Mouse (Mus musculus) bone marrow macrophage, adult 2 months (primary cell): ENCODE results near the gene Hoxa4. TPM values are rescaled to one million over a fixed set of nuclear protein-coding genes. Genes with fewer than 3 reads are reported as not detected.

Experiments used
- H3K27ac ChIP-seq: 2 replicates; pipeline ENCODE4 v1.5.1; 2012; ENCODE audit warnings: low read depth, low read length; ENCODE audit not compliant: insufficient read depth
- H3K4me1 ChIP-seq: 2 replicates; pipeline ENCODE4 v1.6.1; 2012; ENCODE audit warnings: low read length; ENCODE audit not compliant: control insufficient read depth, insufficient read depth
- H3K4me3 ChIP-seq: 2 replicates; pipeline ENCODE4 v1.5.1; 2012; ENCODE audit warnings: mild to moderate bottlenecking, low read length, moderate library complexity; ENCODE audit not compliant: insufficient read depth
- CTCF ChIP-seq: IDR thresholded peaks from 2 replicates; pipeline ENCODE4 v1.5.1; 2012; ENCODE audit warnings: low read depth, mild to moderate bottlenecking, low read length, moderate library complexity
- POLR2A ChIP-seq: IDR thresholded peaks from 2 replicates; pipeline ENCODE4 v1.6.1; 2012; ENCODE audit warnings: mild to moderate bottlenecking, low read depth, low read length, borderline replicate concordance
- polyA plus RNA-seq: library from polyadenylated mRNA; stranded (reverse); fragments of >200 nt; gene quantifications from 2 replicates; pipeline ENCODE4 v1.2.4, GENCODE M21; 2012; ENCODE audit not compliant: missing spikeins, insufficient read depth, insufficient read length

Gene Hoxa4
- polyA plus RNA-seq, 1 experiment, result 1.2 TPM

- H3K4me3 ChIP-seq, result no peak overlapping the region
- TF ChIP-seq POLR2A (no peak), CTCF (no peak)
- no peak overlapping the region for H3K27ac ChIP-seq
- H3K4me1 ChIP-seq, result no peaks in the 10 kb centered on the region; the same call in 1 of the 2 replicates
These were observed 43.7 kb upstream of the Hoxa4 start for GRCm38 (mm10) chr6:52235267-52235666.

GRCm38 (mm10) chr6:52234428-52235140 lies 43.0 kb upstream of the Hoxa4 start:
- H3K4me1 ChIP-seq, result no peaks in the 10 kb centered on the region
- no peak for TF ChIP-seq POLR2A
- no peak for TF ChIP-seq CTCF
- H3K4me3 ChIP-seq, result no peak overlapping the region
- H3K27ac ChIP-seq, result no peak overlapping the region

GRCm38 (mm10) chr6:52233546-52234427 lies 42.2 kb upstream of the Hoxa4 start:
- TF ChIP-seq CTCF (no peak), POLR2A (no peak)
- H3K27ac ChIP-seq, result no peak overlapping the region
- no peaks in the 10 kb centered on the region for H3K4me1 ChIP-seq
- H3K4me3 ChIP-seq, result peak overlapping the region; percentile 11; the same call in 1 of the 2 replicates

- TF ChIP-seq CTCF (no peak), POLR2A (no peak)
- Histone ChIP-seq H3K4me1 (no peaks in the 10 kb centered on the region), H3K4me3 (no peak overlapping the region), H3K27ac (no peak overlapping the region)
These were observed 41.5 kb upstream of the Hoxa4 start for GRCm38 (mm10) chr6:52232984-52233545.

- no peak overlapping the region for H3K4me3 ChIP-seq
- no peaks in the 10 kb centered on the region for H3K4me1 ChIP-seq
- H3K27ac ChIP-seq, result no peak overlapping the region
- TF ChIP-seq CTCF, result no peak
- TF ChIP-seq POLR2A, result no peak
These were observed 41.0 kb upstream of the Hoxa4 start for GRCm38 (mm10) chr6:52232568-52232965.

- no peak for TF ChIP-seq CTCF
- TF ChIP-seq POLR2A, result no peak
- no peak overlapping the region for H3K4me3 ChIP-seq
- H3K4me1 ChIP-seq, result no peaks in the 10 kb centered on the region
- H3K27ac ChIP-seq, result no peak overlapping the region
These were observed 40.5 kb upstream of the Hoxa4 start for GRCm38 (mm10) chr6:52231885-52232567.

- Histone ChIP-seq H3K27ac (no peak within 1 kb of the TSS), H3K4me3 (no peak within 1 kb of the TSS), H3K4me1 (no peaks in the 10 kb centered on the region)
- TF ChIP-seq POLR2A (no peak), CTCF (no peak)
These were observed 39.1 kb upstream of the Hoxa4 start, which contains the start of gene Hoxa9 for GRCm38 (mm10) chr6:52230516-52231165. TSS of gene Hoxa9 (minus strand) at chr6:52231089.

- Histone ChIP-seq H3K4me1 (no peaks in the 10 kb centered on the region), H3K27ac (no peak overlapping the region), H3K4me3 (no peak overlapping the region)
- TF ChIP-seq POLR2A, result no peak
- TF ChIP-seq CTCF, result peak; percentile 9; the same call in 1 of the 2 replicates
These were observed 38.2 kb upstream of the Hoxa4 start for GRCm38 (mm10) chr6:52229558-52230416.
